Mouse (Mus musculus) G1E (cell line): ENCODE data around the gene Kcnc4.

Experiments used
- CTCF ChIP-seq: IDR thresholded peaks from 2 replicates; pipeline ENCODE4 v1.5.1; 2012; ENCODE audit warnings: low read depth, low read length, inconsistent platforms, mixed read lengths
- GATA1 ChIP-seq: IDR thresholded peaks from 2 replicates; pipeline ENCODE4 v1.6.1; 2012; ENCODE audit warnings: borderline replicate concordance, low read length, inconsistent platforms, mixed read lengths

DNA sequence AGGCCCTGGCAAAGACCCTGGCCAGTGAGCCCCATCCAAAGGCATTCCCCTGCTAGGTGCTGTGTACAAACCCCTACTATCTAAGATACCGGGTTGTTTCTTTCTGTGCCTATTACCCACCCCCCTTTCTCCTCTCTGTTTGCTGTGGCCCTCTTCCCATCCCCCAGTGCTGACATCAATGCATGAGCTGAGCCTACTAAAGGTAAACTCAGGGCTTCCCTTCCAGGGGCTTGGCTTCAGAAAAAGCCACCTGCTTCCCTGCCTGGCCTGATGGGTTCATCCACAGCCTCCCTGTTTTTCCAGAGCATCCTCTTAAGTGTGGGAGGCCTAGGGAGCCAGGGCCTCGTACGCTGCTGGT is 42.1 kb downstream of the Kcnc4 start:
- TF ChIP-seq CTCF (no peak), GATA1 (no peak)
